Mouse (Mus musculus) C2C12 (cell line): ENCODE measurements around the gene Bdkrb1. TPM values are rescaled to one million over a fixed set of nuclear protein-coding genes. Genes with fewer than 3 reads are reported as not detected.

Experiments used
- H3K27me3 ChIP-seq: one replicate; pipeline ENCODE4 v1.6.1; 2011; ENCODE audit not compliant: control insufficient read depth, insufficient read depth, insufficient read length
- H3K36me3 ChIP-seq: one replicate; pipeline ENCODE4 v1.6.1; 2011; ENCODE audit not compliant: control insufficient read depth, insufficient read depth
- H3K4me3 ChIP-seq: one replicate; pipeline ENCODE4 v1.5.1; 2011; ENCODE audit warnings: mild to moderate bottlenecking, control low read depth; ENCODE audit not compliant: poor library complexity, insufficient read depth, severe bottlenecking
- H3K79me2 ChIP-seq: one replicate; pipeline ENCODE4 v1.6.1; 2011; ENCODE audit not compliant: control insufficient read depth, insufficient read depth
- H3K79me3 ChIP-seq: one replicate; pipeline ENCODE4 v1.6.1; 2011; ENCODE audit warnings: low read depth, control low read depth
- H3ac ChIP-seq: one replicate; pipeline ENCODE3; 2011; ENCODE audit warnings: low read depth; ENCODE audit not compliant: control insufficient read depth, insufficient read length
- CEBPB ChIP-seq: IDR thresholded peaks from one replicate; pipeline ENCODE4 v1.6.1; 2011; ENCODE audit warnings: low read depth, mild to moderate bottlenecking, control low read depth, moderate library complexity
- CTCF ChIP-seq: IDR thresholded peaks from one replicate; pipeline ENCODE4 v1.5.1; 2011; ENCODE audit not compliant: control insufficient read depth, insufficient read depth, insufficient read length
- FOSL1 ChIP-seq: IDR thresholded peaks from one replicate; pipeline ENCODE4 v1.8.0; 2011; ENCODE audit warnings: mild to moderate bottlenecking, low read length; ENCODE audit not compliant: poor library complexity, insufficient read depth, severe bottlenecking
- MAX ChIP-seq: IDR thresholded peaks from one replicate; pipeline ENCODE4 v1.6.1; 2011; ENCODE audit warnings: mild to moderate bottlenecking, control low read depth
- MYOD1 ChIP-seq: IDR thresholded peaks from one replicate; pipeline ENCODE4 v1.6.1; 2011; ENCODE audit warnings: low read depth; ENCODE audit not compliant: control insufficient read depth, insufficient read length
- MYOG ChIP-seq: IDR thresholded peaks from one replicate; pipeline ENCODE4 v1.6.1; 2011; ENCODE audit not compliant: control insufficient read depth, insufficient read length; ENCODE audit errors: extremely low read depth
- USF1 ChIP-seq: IDR thresholded peaks from one replicate; pipeline ENCODE4 v1.6.1; 2011; ENCODE audit warnings: low read depth, mild to moderate bottlenecking, control low read depth, moderate library complexity
- long read RNA-seq, 2 experiments: library from polyadenylated mRNA; unstranded; transcript quantifications; one replicate each; pipeline ENCODE4 v2.0.0; 2019 to 2020
- polyA plus RNA-seq: library from polyadenylated mRNA; unstranded; fragments of >200 nt; fragmentation: generic; extraction: Trizol; gene quantifications from one replicate; pipeline ENCODE4 v1.2.1, GENCODE M21; 2012; ENCODE audit warnings: missing spikeins

Gene Bdkrb1
- polyA plus RNA-seq = 2.1 TPM
- long read RNA-seq, experiment 1, partial matches to known transcripts = 0 of 3 reads
- long read RNA-seq, experiment 1, other reads (novel, unspliced or antisense) = 0 of 3 reads
- long read RNA-seq, experiment 2, transcript Bdkrb1-203 (2 exons, 879 nt) = major isoform, 24 of 24 reads
- long read RNA-seq, experiment 2, partial matches to known transcripts = 0 of 24 reads
- long read RNA-seq, experiment 2, other reads (novel, unspliced or antisense) = 0 of 24 reads

DNA sequence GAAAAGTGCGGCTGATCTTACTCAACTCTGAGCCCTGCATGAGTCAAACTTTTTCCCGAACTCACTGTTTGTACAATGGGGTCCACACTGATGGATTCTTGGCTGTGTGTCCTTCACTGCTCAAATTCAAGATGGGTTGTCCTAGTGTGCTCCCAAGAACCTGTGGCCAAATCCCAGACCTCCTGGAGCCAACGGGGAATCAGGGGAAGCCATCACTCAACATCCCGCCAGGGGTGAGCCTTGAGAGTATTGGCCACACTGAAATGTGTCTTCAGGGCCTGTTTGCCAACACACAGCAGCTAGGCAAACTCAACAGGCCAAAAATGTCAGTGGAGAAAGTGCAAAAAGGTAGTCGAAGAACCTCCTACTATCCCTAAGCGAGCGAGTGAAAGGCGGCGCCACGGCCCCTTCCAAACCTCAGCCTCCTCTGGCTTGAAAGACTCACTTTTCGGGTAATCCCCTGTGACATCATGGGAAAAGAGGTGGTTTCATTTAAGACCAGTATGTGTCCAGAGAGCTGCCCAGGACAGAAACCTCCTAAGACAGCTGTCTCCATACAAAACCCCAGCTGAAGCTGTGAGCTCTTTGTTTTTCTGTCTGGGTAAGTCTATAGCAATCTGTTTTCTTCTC lies at the start of gene Bdkrb1:
Bdkrb1 (plus strand) TSS at position 505 of the 630 bp plus-strand sequence.
- Histone ChIP-seq H3K4me3 (no peak within 1 kb of the TSS), H3K79me3 (no peaks in the 10 kb centered on the region), H3K36me3 (no peaks in the 10 kb centered on the region), H3ac (no peak within 1 kb of the TSS), H3K27me3 (no peaks in the 10 kb centered on the region), H3K79me2 (no peaks in the 10 kb centered on the region)
- TF ChIP-seq CEBPB (peak; percentile 19), MYOD1 (no peak)

DNA sequence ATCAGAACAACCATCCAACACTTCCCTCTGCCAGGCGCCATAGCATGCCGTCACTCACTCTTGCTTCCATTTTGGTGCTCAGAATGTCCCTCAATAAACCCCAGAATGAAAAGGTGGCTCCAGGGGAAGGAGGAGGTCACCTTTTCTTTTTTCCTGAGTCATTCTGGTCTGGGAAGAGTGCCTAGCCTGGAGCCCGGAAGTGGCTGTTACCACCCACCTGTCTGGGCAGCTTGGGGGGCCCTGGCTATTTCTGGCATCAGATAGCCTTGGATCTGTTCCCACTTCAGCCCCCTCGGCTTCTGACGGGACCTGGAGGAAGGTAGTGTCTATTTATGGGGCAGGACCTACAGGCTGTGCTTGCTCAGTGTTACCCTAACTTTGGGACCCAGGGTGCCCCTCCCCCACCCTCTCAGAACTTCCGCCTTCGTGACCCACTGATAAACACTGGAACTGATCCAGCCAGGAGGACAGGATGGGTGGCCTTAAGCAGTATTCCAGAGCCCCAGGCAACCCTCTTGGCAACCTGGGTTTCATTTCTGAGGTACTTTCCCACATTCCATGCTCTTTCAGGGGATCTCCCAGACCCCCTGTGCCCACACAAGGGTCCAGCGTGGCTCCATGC lies 48.6 kb upstream of the Bdkrb1 start:
- Histone ChIP-seq H3K79me2 (no peaks in the 10 kb centered on the region), H3K4me3 (no peak overlapping the region), H3ac (no peak overlapping the region), H3K79me3 (no peaks in the 10 kb centered on the region), H3K27me3 (no peaks in the 10 kb centered on the region), H3K36me3 (no peaks in the 10 kb centered on the region)
- no peak for TF ChIP-seq FOSL1
- TF ChIP-seq CTCF = no peak
- TF ChIP-seq MYOD1 = no peak
- no peak for TF ChIP-seq USF1
- no peak for TF ChIP-seq MAX
- no peak for TF ChIP-seq CEBPB
- TF ChIP-seq MYOG = no peak

DNA sequence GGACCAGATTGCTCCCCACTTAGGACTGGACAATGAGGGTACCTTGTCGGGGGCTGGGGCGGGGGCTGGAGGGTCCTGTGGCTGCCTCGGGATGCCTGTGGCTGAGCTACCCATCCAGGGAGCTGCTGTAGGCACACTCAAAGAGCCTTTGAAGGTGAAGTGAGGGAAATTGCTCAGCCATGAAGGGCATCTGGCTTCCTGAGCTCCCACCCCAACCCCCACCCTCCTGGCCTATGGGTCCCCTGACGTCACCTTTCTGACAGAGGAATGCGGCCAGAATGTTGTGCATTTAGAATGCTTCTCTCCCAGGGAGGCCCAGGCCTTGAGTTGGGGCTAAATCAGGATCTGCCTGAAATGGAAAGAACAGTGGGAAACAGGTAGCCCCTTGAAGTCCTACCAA lies 47.7 kb upstream of the Bdkrb1 start:
- H3K4me3 ChIP-seq = no peak overlapping the region
- H3K79me3 ChIP-seq = no peaks in the 10 kb centered on the region
- H3ac ChIP-seq = no peak overlapping the region
- no peaks in the 10 kb centered on the region for H3K27me3 ChIP-seq
- no peaks in the 10 kb centered on the region for H3K79me2 ChIP-seq
- H3K36me3 ChIP-seq = no peaks in the 10 kb centered on the region
- TF ChIP-seq MYOD1 = no peak

GRCm38 (mm10) chr12:105557250-105557925 lies 45.5 kb upstream of the Bdkrb1 start:
- Histone ChIP-seq H3K79me3 (no peaks in the 10 kb centered on the region), H3K27me3 (no peaks in the 10 kb centered on the region), H3K4me3 (no peak overlapping the region), H3ac (no peak overlapping the region), H3K79me2 (no peaks in the 10 kb centered on the region), H3K36me3 (no peaks in the 10 kb centered on the region)
- no peak for TF ChIP-seq USF1
- TF ChIP-seq CTCF = no peak

GRCm38 (mm10) chr12:105561007-105561534 lies 41.8 kb upstream of the Bdkrb1 start:
- TF ChIP-seq MAX = no peak
- no peak for TF ChIP-seq CTCF
- TF ChIP-seq MYOD1 = no peak
- no peak for TF ChIP-seq FOSL1
- no peaks in the 10 kb centered on the region for H3K27me3 ChIP-seq

DNA sequence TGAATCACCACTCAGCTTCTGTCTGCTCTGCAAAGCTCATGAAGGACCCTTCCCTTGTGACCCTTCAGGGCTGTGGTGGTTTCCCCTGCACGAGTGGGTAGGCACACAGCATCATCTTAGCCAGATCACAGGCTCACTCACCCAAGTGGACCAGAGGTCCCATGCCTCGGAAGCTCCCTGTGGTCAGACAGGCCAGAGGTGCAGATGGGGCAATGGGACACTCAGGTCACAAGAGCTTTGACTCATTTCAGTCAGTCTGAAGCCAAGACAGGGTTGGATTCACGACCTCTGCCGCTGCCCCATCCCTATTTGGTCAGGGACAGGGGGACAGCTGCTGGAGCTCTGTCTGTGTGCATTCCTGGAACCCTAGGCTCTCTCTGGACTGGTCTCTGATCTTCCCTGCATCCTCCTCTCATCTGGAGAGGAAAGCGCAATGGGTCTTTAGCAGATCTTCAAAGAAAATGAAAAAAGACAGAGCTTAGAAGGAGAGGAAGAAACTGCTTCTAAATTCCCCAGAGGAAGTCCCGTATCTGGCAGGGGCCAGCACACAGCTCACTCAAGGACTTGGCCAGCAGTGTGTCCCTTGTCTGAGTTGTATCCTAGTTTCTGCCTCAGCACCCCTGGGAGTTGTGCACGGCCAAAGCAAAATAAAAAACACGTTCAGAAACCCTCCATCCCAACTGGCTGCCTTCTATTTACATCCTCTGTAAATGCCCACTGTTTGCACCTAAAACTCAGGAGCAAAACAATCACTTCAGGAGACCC lies 40.6 kb upstream of the Bdkrb1 start:
- H3K4me3 ChIP-seq = no peak overlapping the region
- TF ChIP-seq CEBPB (no peak), FOSL1 (no peak), MYOG (no peak), MYOD1 (no peak), MAX (no peak), CTCF (no peak), USF1 (no peak)
- H3K79me2 ChIP-seq = no peaks in the 10 kb centered on the region
- no peaks in the 10 kb centered on the region for H3K79me3 ChIP-seq
- H3ac ChIP-seq = no peak overlapping the region
- H3K36me3 ChIP-seq = no peaks in the 10 kb centered on the region
- no peaks in the 10 kb centered on the region for H3K27me3 ChIP-seq

More at GRCm38 (mm10) chr12:105561007-105561534, 41.8 kb upstream of the Bdkrb1 start:
- no peak overlapping the region for H3K4me3 ChIP-seq
- H3ac ChIP-seq = no peak overlapping the region
- no peaks in the 10 kb centered on the region for H3K79me2 ChIP-seq
- no peaks in the 10 kb centered on the region for H3K36me3 ChIP-seq
- H3K79me3 ChIP-seq = no peaks in the 10 kb centered on the region
